Mouse (Mus musculus) layer of hippocampus, adult 9-11 months (tissue): Measurements from ENCODE around the gene Gm17720.
"Not testable (repeated sequence)": the region's sequence is repeated elsewhere in the genome, so short reads cannot be mapped to it uniquely, and the experiment has no call there.

ENCODE experiments used
- DNase-seq: peaks from one replicate; pipeline ENCODE4 v3.0.0; 2022

The Gm17720 gene

GRCm38 (mm10) chr8:110039216-110039615 lies 63.3 kb downstream of the Gm17720 start:
- DNase-seq = no peak

DNA sequence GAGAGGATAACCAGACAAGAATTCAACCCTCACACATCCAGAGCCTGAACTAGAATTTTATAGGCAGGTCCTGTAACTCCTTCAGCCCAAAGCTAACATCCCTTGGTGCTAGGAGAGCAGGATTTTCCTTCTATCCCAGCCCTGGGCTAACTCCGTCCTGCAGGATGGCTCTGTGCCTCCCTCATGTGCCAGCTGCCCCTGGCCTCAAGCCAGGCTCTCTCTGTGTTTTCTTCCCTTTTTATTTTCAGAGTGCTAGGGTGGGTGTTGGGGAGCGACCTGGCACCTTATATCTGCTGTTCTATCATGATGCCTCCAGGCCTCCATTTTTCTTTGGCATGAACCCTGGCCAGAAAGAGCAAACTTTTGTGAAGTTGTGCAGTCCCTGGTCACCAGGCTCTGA lies 66.4 kb downstream of the Gm17720 start:
- no peak for DNase-seq

DNA sequence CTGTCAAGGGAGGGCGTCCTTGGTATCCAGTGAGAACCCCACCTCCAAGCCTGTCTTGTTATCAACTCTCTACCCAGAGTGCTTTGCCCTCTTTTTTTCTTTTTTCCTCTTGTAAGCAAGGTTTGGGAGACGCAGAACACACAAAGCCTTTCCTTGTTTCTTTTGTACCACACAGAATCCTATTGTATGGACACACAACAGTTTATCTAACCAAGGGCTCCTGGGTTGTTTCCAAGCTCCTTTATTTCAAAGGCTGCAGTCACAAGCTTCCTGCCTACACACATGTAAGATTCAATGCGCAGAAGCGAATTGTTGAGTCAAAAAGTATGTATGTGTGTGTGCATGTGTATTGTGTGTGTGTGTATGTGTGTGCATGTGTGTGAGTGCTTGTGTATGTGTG lies 68.2 kb downstream of the Gm17720 start:
- DNase-seq = peak; percentile 51

DNA sequence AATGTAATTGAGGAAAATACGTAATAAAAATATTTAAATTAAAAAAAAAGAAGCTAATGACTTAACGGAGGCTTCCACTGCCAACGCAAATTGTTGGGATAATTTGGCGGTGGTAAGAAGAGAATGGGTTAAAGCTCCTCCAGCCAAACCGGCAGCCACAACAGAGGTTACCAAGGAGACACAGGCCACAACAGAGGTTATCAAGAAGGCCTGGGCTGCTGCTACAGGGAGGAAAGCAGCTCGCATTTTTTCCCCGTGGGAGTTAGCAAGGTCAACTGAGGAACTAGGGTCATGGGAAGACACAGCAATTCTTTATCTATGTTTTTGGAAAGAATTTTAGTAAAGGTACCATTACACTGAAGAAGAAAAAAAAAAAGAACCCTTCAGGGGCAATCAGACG lies 68.8 kb downstream of the Gm17720 start:
- not testable (repeated sequence) for DNase-seq
